Mouse (Mus musculus): ENCODE data around the gene Gm21973. TPM values are rescaled to one million over a fixed set of nuclear protein-coding genes. Genes with fewer than 3 reads are reported as not detected.
A peak's percentile ranks its signal among the peaks of the same experiment; 100 is the strongest.

Gm21973 gene
- total and polyA plus RNA-seq, 2 experiments from 2014 or later: not detected

GRCm38 (mm10) chr15:10399795-10400194, 74.6 kb downstream of the Gm21973 start:
- no peak overlapping the region for H3K27ac ChIP-seq (ENCODE audit: low read depth, low read length)
- H3K4me1 ChIP-seq (ENCODE audit: insufficient read depth): no peaks in the 10 kb centered on the region
- no peak for TF ChIP-seq CTCF (IDR thresholded peaks at IDR 0.05; ENCODE audit: low read depth)
- no peak overlapping the region for H3K4me2 ChIP-seq (ENCODE audit: low read depth)
- H3K9ac ChIP-seq: no peak overlapping the region
- H3K27me3 ChIP-seq (ENCODE audit: insufficient read depth, low read length): no peaks in the 10 kb centered on the region
- no peaks in the 10 kb centered on the region for H3K36me3 ChIP-seq (ENCODE audit: insufficient read depth)
- 56% methylated on average over 2 of the region's 2 CpGs for WGBS
- no peak overlapping the region for H3K4me3 ChIP-seq (ENCODE audit: low read depth, low read length)
- H3K9me3 ChIP-seq (ENCODE audit: low read length): no peaks in the 10 kb centered on the region
- ATAC-seq (no peak), DNase-seq (no peak)

GRCm38 (mm10) chr15:10400415-10400814, 75.2 kb downstream of the Gm21973 start:
- Histone ChIP-seq H3K27ac (ENCODE audit: low read depth, low read length) (no peak overlapping the region), H3K4me1 (ENCODE audit: insufficient read depth) (no peaks in the 10 kb centered on the region), H3K36me3 (ENCODE audit: insufficient read depth) (no peaks in the 10 kb centered on the region), H3K4me2 (ENCODE audit: low read depth) (no peak overlapping the region), H3K27me3 (ENCODE audit: insufficient read depth, low read length) (no peaks in the 10 kb centered on the region), H3K9me3 (ENCODE audit: low read length) (no peaks in the 10 kb centered on the region), H3K4me3 (ENCODE audit: low read depth, low read length) (no peak overlapping the region), H3K9ac (no peak overlapping the region)
- ATAC-seq: peak; percentile 54; the same call in 1 of the 2 replicates
- 42% methylated on average over 3 of the region's 3 CpGs for WGBS
- peak; percentile 35; the same call in 1 of the 2 replicates for TF ChIP-seq CTCF (IDR thresholded peaks at IDR 0.05; ENCODE audit: low read depth)
- no peak for DNase-seq

- Histone ChIP-seq H3K4me3 (ENCODE audit: low read depth, low read length) (no peak overlapping the region), H3K36me3 (ENCODE audit: insufficient read depth) (no peaks in the 10 kb centered on the region), H3K4me2 (ENCODE audit: low read depth) (no peak overlapping the region), H3K4me1 (ENCODE audit: insufficient read depth) (no peaks in the 10 kb centered on the region), H3K9ac (no peak overlapping the region), H3K9me3 (ENCODE audit: low read length) (no peaks in the 10 kb centered on the region), H3K27ac (ENCODE audit: low read depth, low read length) (no peak overlapping the region), H3K27me3 (ENCODE audit: insufficient read depth, low read length) (no peaks in the 10 kb centered on the region)
- TF ChIP-seq CTCF (IDR thresholded peaks at IDR 0.05; ENCODE audit: low read depth): no peak
- no peak for DNase-seq
- WGBS: 94% methylated on average over 3 of the region's 3 CpGs
- no peak for ATAC-seq
Observed at GRCm38 (mm10) chr15:10409842-10410241, 84.7 kb downstream of the Gm21973 start.

- H3K4me3 ChIP-seq (ENCODE audit: low read depth, low read length): no peak overlapping the region
- no peaks in the 10 kb centered on the region for H3K4me1 ChIP-seq (ENCODE audit: insufficient read depth)
- H3K9ac ChIP-seq: no peak overlapping the region
- H3K27me3 ChIP-seq (ENCODE audit: insufficient read depth, low read length): no peaks in the 10 kb centered on the region
- no peak for DNase-seq
- no peak overlapping the region for H3K27ac ChIP-seq (ENCODE audit: low read depth, low read length)
- ATAC-seq: no peak
- H3K4me2 ChIP-seq (ENCODE audit: low read depth): no peak overlapping the region
- no peaks in the 10 kb centered on the region for H3K9me3 ChIP-seq (ENCODE audit: low read length)
- 90% methylated on average over 2 of the region's 2 CpGs for WGBS
- no peak for TF ChIP-seq CTCF (IDR thresholded peaks at IDR 0.05; ENCODE audit: low read depth)
- no peaks in the 10 kb centered on the region for H3K36me3 ChIP-seq (ENCODE audit: insufficient read depth)
Observed at GRCm38 (mm10) chr15:10410881-10411280, 85.7 kb downstream of the Gm21973 start.

GRCm38 (mm10) chr15:10413656-10414055, 88.5 kb downstream of the Gm21973 start:
- WGBS: 88% methylated on average over 6 of the region's 6 CpGs
- H3K4me2 ChIP-seq (ENCODE audit: low read depth): no peak overlapping the region
- H3K27ac ChIP-seq (ENCODE audit: low read depth, low read length): no peak overlapping the region
- H3K9ac ChIP-seq: no peak overlapping the region
- no peak for TF ChIP-seq CTCF (IDR thresholded peaks at IDR 0.05; ENCODE audit: low read depth)
- no peaks in the 10 kb centered on the region for H3K36me3 ChIP-seq (ENCODE audit: insufficient read depth)
- no peak for DNase-seq
- H3K27me3 ChIP-seq (ENCODE audit: insufficient read depth, low read length): no peaks in the 10 kb centered on the region
- no peak overlapping the region for H3K4me3 ChIP-seq (ENCODE audit: low read depth, low read length)
- ATAC-seq: no peak
- H3K4me1 ChIP-seq (ENCODE audit: insufficient read depth): no peaks in the 10 kb centered on the region
- H3K9me3 ChIP-seq (ENCODE audit: low read length): no peaks in the 10 kb centered on the region

DNA sequence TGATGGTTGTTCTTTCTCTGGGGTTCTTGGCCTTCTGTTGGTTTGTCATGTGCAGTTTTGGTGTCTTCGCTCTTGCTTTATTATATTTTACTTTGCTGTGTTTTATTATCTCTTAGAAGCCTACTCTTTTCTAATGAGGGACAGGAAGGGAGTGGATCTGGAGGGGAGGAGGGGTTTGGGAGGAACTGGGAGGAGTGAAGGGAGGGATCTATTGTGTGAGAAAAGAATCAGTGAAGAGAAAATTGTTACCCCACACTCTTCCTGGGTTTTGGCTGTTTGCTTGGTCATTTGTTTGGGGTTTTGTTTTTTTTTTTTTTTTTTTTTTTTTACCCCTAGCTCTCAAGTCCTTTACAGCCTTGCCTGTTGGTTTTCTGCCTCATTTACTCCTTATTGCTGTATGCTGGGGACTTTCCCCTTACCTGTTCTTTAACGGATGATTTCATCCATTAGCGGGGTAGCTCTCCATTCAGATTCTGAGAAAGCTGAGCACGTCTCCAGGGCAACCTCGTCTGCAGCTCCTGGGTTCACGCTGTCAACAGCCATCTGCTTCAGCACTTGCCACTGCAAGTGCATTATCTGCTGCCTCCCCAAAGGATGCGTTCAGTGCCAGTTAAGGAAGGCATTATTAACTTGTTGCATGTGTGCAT, 96.1 kb downstream of the Gm21973 start:
- ATAC-seq (peak; percentile 78; the same call in 1 of the 2 replicates), DNase-seq (peak; percentile 15)
- Histone ChIP-seq H3K9me3 (ENCODE audit: low read length) (no peaks in the 10 kb centered on the region), H3K4me3 (ENCODE audit: low read depth, low read length) (no peak overlapping the region), H3K4me2 (ENCODE audit: low read depth) (no peak overlapping the region), H3K27me3 (ENCODE audit: insufficient read depth, low read length) (no peaks in the 10 kb centered on the region), H3K36me3 (ENCODE audit: insufficient read depth) (no peaks in the 10 kb centered on the region), H3K9ac (no peak overlapping the region), H3K4me1 (ENCODE audit: insufficient read depth) (peaks cover 6% of the 10 kb centered on the region; the same call in 1 of the 2 replicates), H3K27ac (ENCODE audit: low read depth, low read length) (no peak overlapping the region)
- 9% methylated on average over 7 of the region's 7 CpGs for whole genome bisulfite sequencing
- no peak for TF ChIP-seq CTCF (IDR thresholded peaks at IDR 0.05; ENCODE audit: low read depth)

DNA sequence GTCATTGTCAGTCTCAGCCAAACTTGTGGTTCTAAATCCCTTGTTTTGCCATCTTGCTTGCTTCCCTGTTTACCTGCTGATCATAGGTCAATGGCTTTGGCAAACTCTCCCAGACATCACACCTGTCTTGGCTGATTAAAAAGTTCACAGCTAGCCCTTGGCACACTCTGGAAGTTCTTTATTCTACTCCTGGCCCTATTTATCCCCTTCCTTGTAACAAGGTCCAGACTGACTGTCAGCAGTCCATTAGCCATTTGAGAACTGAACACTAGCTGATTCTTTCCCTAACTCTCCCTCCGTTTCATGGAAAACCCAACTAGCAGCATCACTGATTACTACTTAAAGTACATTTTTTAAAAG, 96.6 kb downstream of the Gm21973 start:
- DNase-seq (no peak), ATAC-seq (no peak)
- H3K36me3 ChIP-seq (ENCODE audit: insufficient read depth): no peaks in the 10 kb centered on the region
- no peak overlapping the region for H3K9ac ChIP-seq
- no peak overlapping the region for H3K4me3 ChIP-seq (ENCODE audit: low read depth, low read length)
- no peaks in the 10 kb centered on the region for H3K27me3 ChIP-seq (ENCODE audit: insufficient read depth, low read length)
- H3K9me3 ChIP-seq (ENCODE audit: low read length): no peaks in the 10 kb centered on the region
- peaks cover 6% of the 10 kb centered on the region; the same call in 1 of the 2 replicates for H3K4me1 ChIP-seq (ENCODE audit: insufficient read depth)
- WGBS: 13% methylated on average over 1 of the region's 1 CpGs
- no peak for TF ChIP-seq CTCF (IDR thresholded peaks at IDR 0.05; ENCODE audit: low read depth)
- H3K27ac ChIP-seq (ENCODE audit: low read depth, low read length): no peak overlapping the region
- no peak overlapping the region for H3K4me2 ChIP-seq (ENCODE audit: low read depth)

Other genes with a start within 250 kb of the Gm21973 start
- 1.5 and 3.7 TPM in 2 replicates for gene Prlr, start 148.1 kb upstream of the Gm21973 start, total RNA-seq (2014; rRNA removed)
- gene Prlr, start 148.1 kb upstream of the Gm21973 start, polyA plus RNA-seq (2015; fragmentation: Nextera tagmentation; extraction: Ambion mirVana): 0.89 and 1.9 TPM in 2 replicates
- gene Agxt2, start 33.2 kb downstream of the Gm21973 start, total RNA-seq (2014; rRNA removed): not detected in 2 replicates
- gene Agxt2, start 33.2 kb downstream of the Gm21973 start, polyA plus RNA-seq (2015; fragmentation: Nextera tagmentation; extraction: Ambion mirVana): not detected in 2 replicates
- gene Dnajc21, start 145.1 kb downstream of the Gm21973 start, total RNA-seq (2014; rRNA removed): 10.5 and 13.8 TPM in 2 replicates
- 8.1 and 10.3 TPM in 2 replicates for gene Dnajc21, start 145.1 kb downstream of the Gm21973 start, polyA plus RNA-seq (2015; fragmentation: Nextera tagmentation; extraction: Ambion mirVana)
- 9.5 and 9.9 TPM in 2 replicates for gene Brix1, start 160.6 kb downstream of the Gm21973 start, total RNA-seq (2014; rRNA removed)
- 64.8 and 66.4 TPM in 2 replicates for gene Brix1, start 160.6 kb downstream of the Gm21973 start, polyA plus RNA-seq (2015; fragmentation: Nextera tagmentation; extraction: Ambion mirVana)
- gene Rad1, start 160.6 kb downstream of the Gm21973 start, total RNA-seq (2014; rRNA removed): 22.0 and 23.3 TPM in 2 replicates
- gene Rad1, start 160.6 kb downstream of the Gm21973 start, polyA plus RNA-seq (2015; fragmentation: Nextera tagmentation; extraction: Ambion mirVana): 15.6 and 18.7 TPM in 2 replicates
- gene Ttc23l, start 233.3 kb downstream of the Gm21973 start, total RNA-seq (2014; rRNA removed): not detected in 2 replicates
- not detected in 2 replicates for gene Ttc23l, start 233.3 kb downstream of the Gm21973 start, polyA plus RNA-seq (2015; fragmentation: Nextera tagmentation; extraction: Ambion mirVana)

All from forebrain, postnatal 0 days (tissue).